Mouse (Mus musculus) MEL (cell line): ENCODE data around the gene Tarbp2.

ENCODE experiments used
- CTCF ChIP-seq, 3 experiments: IDR thresholded peaks in 2 of 3; conservative IDR thresholded peaks in 1 of 3; 2 replicates each; pipeline ENCODE4 v1.5.1; 2011 to 2012; ENCODE audit warnings: low read length in 3 of 3, low read depth in 2 of 3, mild to moderate bottlenecking in 2 of 3, improper control_type of control experiment in 1 of 3, inconsistent platforms in 1 of 3, mixed read lengths in 1 of 3, moderate library complexity in 1 of 3; ENCODE audit not compliant: control insufficient read depth in 1 of 3, insufficient read depth in 1 of 3, poor library complexity in 1 of 3, severe bottlenecking in 1 of 3
- MAZ ChIP-seq: IDR thresholded peaks from 2 replicates; pipeline ENCODE4 v1.6.1; 2012; ENCODE audit warnings: low read depth, mild to moderate bottlenecking, inconsistent platforms, low read length, improper control_type of control experiment

- TF ChIP-seq CTCF (IDR thresholded peaks at IDR 0.05 in 2 of 3, conservative IDR thresholded peaks at IDR 0.05 in 1 of 3; ENCODE audit: control insufficient read depth in 1 of 3, insufficient read depth in 1 of 3, low read depth in 2 of 3, low read length in 3 of 3, poor library complexity in 1 of 3, severe bottlenecking in 1 of 3) = peak; percentile 87 to 94 (median 88)
- TF ChIP-seq MAZ = peak; percentile 96
These were observed 47.8 kb upstream of the Tarbp2 start, which contains the start of gene Pcbp2 for GRCm38 (mm10) chr15:102470183-102470604.
